Mouse (Mus musculus) CH12.LX (cell line): Measurements from ENCODE around the gene Kpna6. TPM values are rescaled to one million over a fixed set of nuclear protein-coding genes. Genes with fewer than 3 reads are reported as not detected.

ENCODE experiments used
- DNase-seq: peaks from one replicate; pipeline ENCODE4 v3.0.0-alpha.2; 2013; ENCODE audit errors: extremely low read depth
- H3K27ac ChIP-seq: 2 replicates; pipeline ENCODE4 v1.5.1; 2012; ENCODE audit warnings: low read depth, mild to moderate bottlenecking, control low read depth, moderate library complexity; ENCODE audit not compliant: insufficient read depth
- H3K27me3 ChIP-seq: replicated peaks from 2 replicates; pipeline ENCODE3; 2012; ENCODE audit warnings: inconsistent platforms
- H3K36me3 ChIP-seq, 2 experiments: replicated peaks in 1 of 2; 2 replicates each; pipeline versions ENCODE3 to v1.6.1; 2012; ENCODE audit warnings: inconsistent platforms in 1 of 2, low read length in 1 of 2, mild to moderate bottlenecking in 1 of 2, mixed read lengths in 1 of 2, moderate library complexity in 1 of 2; ENCODE audit not compliant: control insufficient read depth in 1 of 2, insufficient read depth in 1 of 2
- H3K4me1 ChIP-seq, 2 experiments: 2 replicates each; pipeline ENCODE4 v1.6.1; 2012; ENCODE audit warnings: inconsistent platforms in 1 of 2, moderate library complexity in 1 of 2; ENCODE audit not compliant: insufficient read depth in 2 of 2, control insufficient read depth in 1 of 2
- H3K4me2 ChIP-seq: 2 replicates; pipeline ENCODE4 v1.6.1; 2012; ENCODE audit warnings: low read depth, mild to moderate bottlenecking, control low read depth; ENCODE audit not compliant: poor library complexity, insufficient read depth, severe bottlenecking
- H3K4me3 ChIP-seq, 3 experiments: fragments of 150-350 bp in 1 of 3; sonication (generic) in 1 of 3; replicated peaks in 1 of 3; 2 replicates each; pipeline versions ENCODE3 to v1.5.1; 2011 to 2012; ENCODE audit warnings: low read depth in 2 of 3, low read length in 2 of 3, mild to moderate bottlenecking in 2 of 3, moderate library complexity in 2 of 3, control low read depth in 1 of 3, improper control_type of control experiment in 1 of 3, inconsistent platforms in 1 of 3, mixed read lengths in 1 of 3; ENCODE audit not compliant: poor library complexity in 1 of 3
- H3K79me2 ChIP-seq: replicated peaks from 2 replicates; pipeline ENCODE4 v1.6.1; 2012; ENCODE audit warnings: mild to moderate bottlenecking, moderate library complexity; ENCODE audit not compliant: control insufficient read depth, poor library complexity, insufficient read depth, severe bottlenecking; ENCODE audit errors: extremely low read depth
- H3K9ac ChIP-seq: 2 replicates; pipeline ENCODE4 v1.6.1; 2012; ENCODE audit warnings: low read depth, mild to moderate bottlenecking, control low read depth, moderate library complexity; ENCODE audit not compliant: insufficient read depth
- H3K9me3 ChIP-seq: replicated peaks from 2 replicates; pipeline ENCODE3; 2012; ENCODE audit warnings: low read length, inconsistent platforms, mixed read lengths
- BHLHE40 ChIP-seq: IDR thresholded peaks from 2 replicates; pipeline ENCODE4 v1.6.1; 2011; ENCODE audit warnings: mild to moderate bottlenecking, low read depth, low read length, improper control_type of control experiment
- E2F4 ChIP-seq: IDR thresholded peaks from 2 replicates; pipeline ENCODE4 v1.6.1; 2011; ENCODE audit warnings: low read depth, low read length, improper control_type of control experiment; ENCODE audit not compliant: insufficient replicate concordance
- ELF1 ChIP-seq: IDR thresholded peaks from 2 replicates; pipeline ENCODE4 v1.6.1; 2014; ENCODE audit warnings: low read depth, mild to moderate bottlenecking, inconsistent platforms, low read length, improper control_type of control experiment
- ETS1 ChIP-seq: conservative IDR thresholded peaks from 2 replicates; pipeline ENCODE4 v1.6.1; 2012; ENCODE audit warnings: low read depth, mild to moderate bottlenecking, inconsistent platforms, low read length, improper control_type of control experiment, moderate library complexity
- GABPA ChIP-seq: IDR thresholded peaks from 2 replicates; pipeline ENCODE4 v1.6.1; 2012; ENCODE audit warnings: low read depth, low read length, improper control_type of control experiment, inconsistent platforms; ENCODE audit not compliant: insufficient replicate concordance
- HCFC1 ChIP-seq: IDR thresholded peaks from 2 replicates; pipeline ENCODE4 v1.6.1; 2012; ENCODE audit warnings: low read depth, mild to moderate bottlenecking, inconsistent platforms, low read length, improper control_type of control experiment
- MAZ ChIP-seq: IDR thresholded peaks from 2 replicates; pipeline ENCODE4 v1.6.1; 2012; ENCODE audit warnings: low read depth, mild to moderate bottlenecking, inconsistent platforms, low read length, improper control_type of control experiment, moderate library complexity
- MEF2A ChIP-seq: IDR thresholded peaks from 2 replicates; pipeline ENCODE4 v1.6.1; 2014; ENCODE audit warnings: low read depth, mild to moderate bottlenecking, inconsistent platforms, low read length, improper control_type of control experiment, borderline replicate concordance
- MXI1 ChIP-seq: IDR thresholded peaks from 2 replicates; pipeline ENCODE4 v1.6.1; 2011; ENCODE audit warnings: mild to moderate bottlenecking, low read depth, low read length, improper control_type of control experiment
- MYC ChIP-seq: IDR thresholded peaks from 2 replicates; pipeline ENCODE4 v1.6.1; 2011; ENCODE audit warnings: low read depth, mild to moderate bottlenecking, improper control_type of control experiment, low read length
- NELFE ChIP-seq: IDR thresholded peaks from 2 replicates; pipeline ENCODE4 v1.6.1; 2011; ENCODE audit warnings: low read depth, low read length, improper control_type of control experiment
- PAX5 ChIP-seq: IDR thresholded peaks from 2 replicates; pipeline ENCODE4 v1.6.1; 2012; ENCODE audit warnings: low read length, inconsistent platforms, mixed read lengths
- POLR2AphosphoS2 ChIP-seq: IDR thresholded peaks from 2 replicates; pipeline ENCODE4 v1.6.1; 2011; ENCODE audit warnings: low read depth, low read length, improper control_type of control experiment
- RAD21 ChIP-seq: IDR thresholded peaks from 2 replicates; pipeline ENCODE4 v1.6.1; 2011; ENCODE audit warnings: low read depth, mild to moderate bottlenecking, low read length, improper control_type of control experiment, moderate library complexity
- RCOR1 ChIP-seq: conservative IDR thresholded peaks from 2 replicates; pipeline ENCODE4 v1.6.1; 2012; ENCODE audit warnings: low read depth, mild to moderate bottlenecking, inconsistent platforms, low read length, improper control_type of control experiment
- SMC3 ChIP-seq: IDR thresholded peaks from 2 replicates; pipeline ENCODE4 v1.6.1; 2011; ENCODE audit warnings: low read depth, low read length, improper control_type of control experiment
- USF2 ChIP-seq: conservative IDR thresholded peaks from 2 replicates; pipeline ENCODE4 v1.6.1; 2011; ENCODE audit warnings: low read depth, low read length, improper control_type of control experiment
- ZC3H11A ChIP-seq: IDR thresholded peaks from 2 replicates; pipeline ENCODE4 v1.6.1; 2012; ENCODE audit warnings: low read depth, mild to moderate bottlenecking, inconsistent platforms, low read length, improper control_type of control experiment
- ZKSCAN1 ChIP-seq: IDR thresholded peaks from 2 replicates; pipeline ENCODE4 v1.6.1; 2012; ENCODE audit warnings: low read depth, inconsistent platforms, low read length, improper control_type of control experiment, borderline replicate concordance
- ZNF384 ChIP-seq: IDR thresholded peaks from 2 replicates; pipeline ENCODE4 v1.6.1; 2012; ENCODE audit warnings: low read depth, low read length, improper control_type of control experiment, inconsistent platforms
- dilution Hi-C: fragments of 300-500 bp; cut with MboI; formaldehyde crosslinking; loops from 2 replicates; pipeline ENCODE4 v1.14.3; 2020; ENCODE audit warnings: low sequenced_read_pairs; ENCODE audit not compliant: extremely low pct_unique_long_range_greater_than_20kb, extremely low pct_ligation_motif_present
- in situ Hi-C: fragments of 300-500 bp; cut with MboI; formaldehyde crosslinking; loops from 3 replicates; pipeline ENCODE4 v1.14.3; 2019; ENCODE audit warnings: low sequenced_read_pairs, low pct_ligation_motif_present, low pct_unique_long_range_greater_than_20kb, mixed read lengths
- polyA plus RNA-seq: library from polyadenylated mRNA; unstranded; fragments of >175 nt; gene quantifications from 2 replicates; pipeline ENCODE4 v1.2.1, GENCODE M21; 2012; ENCODE audit warnings: low read depth; ENCODE audit not compliant: insufficient read length
- total RNA-seq, 2 experiments: library from RNA; depleted of rRNA; stranded (reverse); fragments of 300-350 nt in 1 of 2; fragments of >200 nt in 1 of 2; gene quantifications; 2 replicates each; pipeline ENCODE4 v1.2.3; 2012 to 2014

The Kpna6 gene
- total and polyA plus RNA-seq, 3 experiments = 17.3 to 25.8 (median 19.6) TPM

DNA sequence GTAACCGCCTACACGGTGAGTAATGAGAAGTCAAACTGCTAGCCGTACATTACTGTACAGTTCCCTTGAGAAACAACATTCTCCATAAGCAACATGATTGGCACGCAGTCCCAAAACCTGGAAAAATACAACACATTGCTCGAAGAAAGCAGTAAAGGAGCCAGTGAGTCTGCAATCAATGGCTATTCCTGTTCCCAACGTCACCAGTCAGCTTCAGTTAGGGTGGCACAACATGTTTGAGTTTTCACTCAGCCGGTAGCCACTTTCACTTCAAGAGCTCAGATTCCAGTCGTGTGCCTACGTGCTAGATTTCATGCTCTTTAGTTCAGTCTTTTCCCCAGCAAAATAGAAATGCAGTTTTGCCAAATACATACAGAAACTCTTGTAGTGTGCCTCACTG lies 43.7 kb upstream of the Kpna6 start:
- H3K4me2 ChIP-seq = no peak overlapping the region
- H3K27ac ChIP-seq = no peak overlapping the region
- in situ Hi-C loops = loop anchor here (25.0 kb wide), 1 partner anchor 371 kb away; no protein-coding TSS in a partner anchor
- H3K79me2 ChIP-seq = peaks cover 4% of the 10 kb centered on the region
- no peak overlapping the region for H3K4me3 ChIP-seq
- H3K9ac ChIP-seq = no peak overlapping the region
- no peaks in the 10 kb centered on the region for H3K27me3 ChIP-seq
- H3K36me3 ChIP-seq = peaks cover 66 to 83% of the 10 kb centered on the region in 2 experiments
- H3K4me1 ChIP-seq = no peaks in the 10 kb centered on the region
- no peak for DNase-seq
- H3K9me3 ChIP-seq = no peaks in the 10 kb centered on the region
- dilution Hi-C loops = no loop called here
- TF ChIP-seq ZC3H11A (no peak), SMC3 (no peak), ZNF384 (no peak), MXI1 (no peak), MEF2A (no peak), RAD21 (no peak), POLR2AphosphoS2 (no peak), ETS1 (no peak), MAZ (no peak), HCFC1 (no peak), RCOR1 (no peak), GABPA (no peak), ELF1 (no peak), E2F4 (no peak), NELFE (no peak), BHLHE40 (no peak), USF2 (no peak), PAX5 (no peak)

DNA sequence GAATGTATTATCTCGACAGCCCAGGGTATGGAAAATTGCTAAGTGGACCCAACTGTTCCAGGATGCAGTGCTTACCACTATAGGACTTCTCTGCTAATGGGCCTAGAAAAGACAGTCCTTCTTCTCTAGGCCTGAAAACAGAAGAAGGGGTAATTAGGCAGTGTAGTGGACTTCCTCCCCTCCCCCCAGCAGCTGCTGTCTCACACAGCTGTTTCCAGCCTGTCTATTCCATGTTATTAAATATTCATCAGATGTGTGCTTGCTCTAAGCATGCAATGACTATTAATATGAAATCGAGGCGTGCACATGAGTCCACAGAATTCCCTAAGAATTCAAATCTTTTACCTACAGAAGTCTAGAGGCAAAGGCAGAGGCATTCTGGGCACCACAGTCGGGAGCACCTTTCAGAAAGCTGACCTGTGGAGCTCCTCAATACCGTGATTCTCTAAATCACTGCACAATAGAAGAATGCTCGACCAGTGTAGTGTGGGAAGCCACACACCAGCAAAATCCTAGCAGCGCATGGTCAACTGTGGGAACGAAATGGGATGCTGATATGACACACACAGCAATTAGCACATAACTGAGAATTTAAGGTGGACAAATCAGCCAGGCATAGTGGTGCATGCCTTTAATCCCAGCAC lies 37.0 kb upstream of the Kpna6 start:
- Histone ChIP-seq H3K9ac (no peak overlapping the region), H3K4me3 (no peak overlapping the region), H3K9me3 (no peaks in the 10 kb centered on the region), H3K4me2 (no peak overlapping the region), H3K79me2 (no peaks in the 10 kb centered on the region), H3K27ac (no peak overlapping the region), H3K27me3 (no peaks in the 10 kb centered on the region), H3K36me3 (peaks cover 62 to 94% of the 10 kb centered on the region in 2 experiments), H3K4me1 (no peaks in the 10 kb centered on the region)
- no peak for TF ChIP-seq ZKSCAN1
- TF ChIP-seq USF2 = no peak
- no peak for TF ChIP-seq MYC
- no peak for TF ChIP-seq E2F4
- no peak for TF ChIP-seq HCFC1
- in situ Hi-C loops = loop anchor here (25.0 kb wide), 1 partner anchor 378 kb away; no protein-coding TSS in a partner anchor
- dilution Hi-C loops = no loop called here
- no peak for DNase-seq
